Mouse (Mus musculus): Measurements from ENCODE around the gene Rassf8. TPM values are rescaled to one million over a fixed set of nuclear protein-coding genes. Genes with fewer than 3 reads are reported as not detected.

Gene Rassf8
- polyA plus RNA-seq, 1 experiment from 2014 or later: 9.2 TPM

GRCm38 (mm10) chr6:145750394-145750793 is 3.8 kb downstream of the Rassf8 start:
- H3K9ac ChIP-seq (replicated peaks): no peak overlapping the region
- no peak for ATAC-seq (ENCODE audit: insufficient number of reproducible peaks, insufficient read depth, low FRiP score, low TSS enrichment, low read depth)
- H3K4me1 ChIP-seq (replicated peaks): peaks cover 33% of the 10 kb centered on the region
- no peak overlapping the region for H3K27ac ChIP-seq
- H3K4me2 ChIP-seq: no peak overlapping the region
- H3K27me3 ChIP-seq: no peaks in the 10 kb centered on the region
- H3K4me3 ChIP-seq (replicated peaks): no peak overlapping the region
- WGBS: 91% methylated on average over 3 of the region's 3 CpGs
- H3K36me3 ChIP-seq: peaks cover 10% of the 10 kb centered on the region
- no peaks in the 10 kb centered on the region for H3K9me3 ChIP-seq

GRCm38 (mm10) chr6:145753296-145753695 is 6.7 kb downstream of the Rassf8 start:
- H3K9me3 ChIP-seq: no peaks in the 10 kb centered on the region
- H3K4me3 ChIP-seq (replicated peaks): no peak overlapping the region
- 88% methylated on average over 6 of the region's 6 CpGs for WGBS
- no peak overlapping the region for H3K9ac ChIP-seq (replicated peaks)
- peaks cover 10% of the 10 kb centered on the region for H3K36me3 ChIP-seq
- no peak overlapping the region for H3K27ac ChIP-seq
- peaks cover 55% of the 10 kb centered on the region for H3K4me1 ChIP-seq (replicated peaks)
- ATAC-seq (ENCODE audit: insufficient number of reproducible peaks, insufficient read depth, low FRiP score, low TSS enrichment, low read depth): no peak
- no peak overlapping the region for H3K4me2 ChIP-seq
- no peaks in the 10 kb centered on the region for H3K27me3 ChIP-seq

- Histone ChIP-seq H3K4me3 (replicated peaks) (no peak overlapping the region), H3K9ac (replicated peaks) (no peak overlapping the region), H3K27me3 (no peaks in the 10 kb centered on the region), H3K9me3 (no peaks in the 10 kb centered on the region), H3K27ac (no peak overlapping the region), H3K36me3 (peaks cover 10% of the 10 kb centered on the region), H3K4me1 (replicated peaks) (peaks cover 53% of the 10 kb centered on the region), H3K4me2 (no peak overlapping the region)
- ATAC-seq (ENCODE audit: insufficient number of reproducible peaks, insufficient read depth, low FRiP score, low TSS enrichment, low read depth): no peak
- WGBS: 87% methylated on average over 6 of the region's 6 CpGs
Observed at GRCm38 (mm10) chr6:145754416-145754815, 7.9 kb downstream of the Rassf8 start.

DNA sequence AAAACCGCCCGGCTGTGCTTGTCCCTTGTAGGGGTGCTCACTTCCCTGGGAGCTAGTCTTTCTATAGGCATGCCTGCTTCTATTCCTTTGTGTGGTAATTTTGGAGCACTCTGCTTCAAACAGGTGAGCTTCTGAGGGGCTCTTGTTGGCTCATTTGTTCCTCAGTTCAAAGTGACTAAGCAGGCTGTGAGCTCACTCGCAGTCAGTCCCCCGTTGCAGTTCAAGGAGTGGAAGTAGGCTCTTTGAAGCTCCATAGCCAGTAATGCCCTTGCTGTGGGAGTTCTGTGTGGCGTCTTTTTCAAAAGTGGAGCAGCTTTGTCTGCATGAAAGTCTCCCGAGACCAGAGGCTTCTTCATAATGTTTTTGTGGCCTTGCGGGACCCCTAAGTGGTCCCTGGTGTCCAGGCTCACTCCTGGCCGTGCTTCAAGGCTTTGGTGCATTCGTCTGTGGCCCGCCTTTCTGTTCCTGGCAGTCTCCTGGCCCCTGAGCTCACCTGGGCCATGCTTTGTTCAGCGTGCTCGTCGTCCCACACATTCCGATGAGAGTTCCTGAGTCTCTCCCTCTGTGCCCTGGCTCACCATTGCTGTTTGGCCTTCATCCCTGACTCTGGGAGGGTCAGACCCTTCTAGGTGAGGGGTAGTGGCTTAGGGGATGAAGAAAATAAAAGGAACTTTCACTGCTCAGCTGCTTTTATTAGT is 9.5 kb downstream of the Rassf8 start:
- no peak overlapping the region for H3K4me3 ChIP-seq (replicated peaks)
- H3K27me3 ChIP-seq: no peaks in the 10 kb centered on the region
- H3K4me1 ChIP-seq (replicated peaks): peaks cover 68% of the 10 kb centered on the region
- no peak overlapping the region for H3K4me2 ChIP-seq
- H3K27ac ChIP-seq: peak overlapping the region; percentile 64
- no peak overlapping the region for H3K9ac ChIP-seq (replicated peaks)
- ATAC-seq (ENCODE audit: insufficient number of reproducible peaks, insufficient read depth, low FRiP score, low TSS enrichment, low read depth): no peak
- H3K9me3 ChIP-seq: no peaks in the 10 kb centered on the region
- WGBS: 60% methylated on average over 14 of the region's 14 CpGs
- H3K36me3 ChIP-seq: peaks cover 3% of the 10 kb centered on the region; the same call in 1 of the 2 replicates

GRCm38 (mm10) chr6:145756640-145757005 is 10.1 kb downstream of the Rassf8 start:
- Histone ChIP-seq H3K27me3 (no peaks in the 10 kb centered on the region), H3K4me2 (no peak overlapping the region), H3K27ac (peak overlapping the region; percentile 64), H3K36me3 (no peaks in the 10 kb centered on the region), H3K4me1 (replicated peaks) (peaks cover 69% of the 10 kb centered on the region), H3K9ac (replicated peaks) (no peak overlapping the region), H3K9me3 (no peaks in the 10 kb centered on the region), H3K4me3 (replicated peaks) (no peak overlapping the region)
- no peak for ATAC-seq (ENCODE audit: insufficient number of reproducible peaks, insufficient read depth, low FRiP score, low TSS enrichment, low read depth)
- 72% methylated on average over 6 of the region's 6 CpGs for WGBS

- H3K4me1 ChIP-seq (replicated peaks): peaks cover 69% of the 10 kb centered on the region
- no peak overlapping the region for H3K4me2 ChIP-seq
- WGBS: 56% methylated on average over 3 of the region's 3 CpGs
- no peaks in the 10 kb centered on the region for H3K9me3 ChIP-seq
- ATAC-seq (ENCODE audit: insufficient number of reproducible peaks, insufficient read depth, low FRiP score, low TSS enrichment, low read depth): no peak
- no peak overlapping the region for H3K9ac ChIP-seq (replicated peaks)
- no peak overlapping the region for H3K4me3 ChIP-seq (replicated peaks)
- peak overlapping the region; percentile 64; the same call in 1 of the 2 replicates for H3K27ac ChIP-seq
- H3K27me3 ChIP-seq: no peaks in the 10 kb centered on the region
- H3K36me3 ChIP-seq: no peaks in the 10 kb centered on the region
Observed at GRCm38 (mm10) chr6:145757346-145757745, 10.8 kb downstream of the Rassf8 start.

GRCm38 (mm10) chr6:145758685-145759084 is 12.1 kb downstream of the Rassf8 start:
- Histone ChIP-seq H3K27ac (no peak overlapping the region), H3K27me3 (no peaks in the 10 kb centered on the region), H3K36me3 (no peaks in the 10 kb centered on the region), H3K4me1 (replicated peaks) (peaks cover 78% of the 10 kb centered on the region), H3K9ac (replicated peaks) (no peak overlapping the region), H3K4me2 (no peak overlapping the region), H3K4me3 (replicated peaks) (no peak overlapping the region), H3K9me3 (no peaks in the 10 kb centered on the region)
- WGBS: 78% methylated on average over 10 of the region's 10 CpGs
- no peak for ATAC-seq (ENCODE audit: insufficient number of reproducible peaks, insufficient read depth, low FRiP score, low TSS enrichment, low read depth)

DNA sequence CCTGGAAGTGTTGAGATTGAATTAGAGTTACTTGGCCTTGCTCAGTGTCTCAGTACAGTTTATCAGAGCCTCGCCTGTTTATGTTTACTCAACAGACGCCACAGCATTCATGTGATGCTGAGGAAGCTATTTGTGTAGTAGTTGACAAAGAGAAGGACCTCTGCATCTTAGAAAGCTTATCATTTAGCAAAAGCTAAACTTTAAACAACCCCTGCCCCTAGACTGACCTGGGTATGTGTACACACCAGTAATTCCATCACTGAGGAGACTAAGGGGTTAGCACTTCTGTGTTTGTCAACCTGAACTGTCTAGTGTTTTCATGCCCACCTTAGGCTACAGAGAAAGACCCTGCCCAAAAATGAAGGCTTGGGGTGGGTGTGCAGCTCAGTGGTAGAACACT is 12.9 kb downstream of the Rassf8 start:
- Histone ChIP-seq H3K9ac (replicated peaks) (no peak overlapping the region), H3K4me3 (replicated peaks) (no peak overlapping the region), H3K4me1 (replicated peaks) (peaks cover 79% of the 10 kb centered on the region), H3K36me3 (no peaks in the 10 kb centered on the region), H3K27me3 (no peaks in the 10 kb centered on the region), H3K4me2 (no peak overlapping the region), H3K9me3 (no peaks in the 10 kb centered on the region), H3K27ac (no peak overlapping the region)
- ATAC-seq (ENCODE audit: insufficient number of reproducible peaks, insufficient read depth, low FRiP score, low TSS enrichment, low read depth): no peak
- 81% methylated on average over 2 of the region's 2 CpGs for WGBS

GRCm38 (mm10) chr6:145760246-145761016 is 13.9 kb downstream of the Rassf8 start:
- Histone ChIP-seq H3K4me1 (replicated peaks) (peaks cover 78% of the 10 kb centered on the region), H3K4me2 (no peak overlapping the region), H3K9me3 (no peaks in the 10 kb centered on the region), H3K4me3 (replicated peaks) (no peak overlapping the region), H3K9ac (replicated peaks) (no peak overlapping the region), H3K27ac (no peak overlapping the region), H3K36me3 (no peaks in the 10 kb centered on the region), H3K27me3 (no peaks in the 10 kb centered on the region)
- 72% methylated on average over 4 of the region's 4 CpGs for WGBS
- ATAC-seq (ENCODE audit: insufficient number of reproducible peaks, insufficient read depth, low FRiP score, low TSS enrichment, low read depth): no peak

- H3K27me3 ChIP-seq: no peaks in the 10 kb centered on the region
- H3K4me1 ChIP-seq (replicated peaks): peaks cover 69% of the 10 kb centered on the region
- no peaks in the 10 kb centered on the region for H3K9me3 ChIP-seq
- 74% methylated on average over 3 of the region's 3 CpGs for WGBS
- no peak overlapping the region for H3K4me2 ChIP-seq
- H3K36me3 ChIP-seq: no peaks in the 10 kb centered on the region
- no peak overlapping the region for H3K4me3 ChIP-seq (replicated peaks)
- no peak overlapping the region for H3K9ac ChIP-seq (replicated peaks)
- ATAC-seq (ENCODE audit: insufficient number of reproducible peaks, insufficient read depth, low FRiP score, low TSS enrichment, low read depth): no peak
- no peak overlapping the region for H3K27ac ChIP-seq
Observed at GRCm38 (mm10) chr6:145761151-145761935, 14.8 kb downstream of the Rassf8 start.

DNA sequence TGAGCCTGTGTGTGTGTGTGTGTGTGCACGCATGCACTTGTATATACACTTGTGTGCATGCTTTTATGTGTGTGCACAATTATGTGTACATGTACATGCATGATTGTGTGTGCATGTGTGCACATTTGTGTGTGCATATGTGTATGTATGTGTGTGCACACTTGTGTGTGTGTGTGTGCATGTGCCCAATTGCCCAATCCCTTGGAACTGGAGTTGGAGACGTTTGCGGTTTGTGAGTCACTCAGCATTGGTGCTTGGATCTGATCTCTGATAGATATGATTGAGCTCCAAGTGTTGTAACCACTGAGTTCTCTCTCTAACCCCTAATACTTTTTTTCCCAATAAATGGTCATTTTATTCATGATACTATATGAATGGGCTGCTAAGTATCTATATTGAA is 15.5 kb downstream of the Rassf8 start:
- H3K4me2 ChIP-seq: no peak overlapping the region
- WGBS: 89% methylated on average over 3 of the region's 3 CpGs
- H3K4me3 ChIP-seq (replicated peaks): no peak overlapping the region
- H3K36me3 ChIP-seq: no peaks in the 10 kb centered on the region
- H3K4me1 ChIP-seq (replicated peaks): peaks cover 62% of the 10 kb centered on the region
- H3K27me3 ChIP-seq: no peaks in the 10 kb centered on the region
- H3K27ac ChIP-seq: no peak overlapping the region
- H3K9ac ChIP-seq (replicated peaks): no peak overlapping the region
- no peaks in the 10 kb centered on the region for H3K9me3 ChIP-seq
- no peak for ATAC-seq (ENCODE audit: insufficient number of reproducible peaks, insufficient read depth, low FRiP score, low TSS enrichment, low read depth)
